22 mouse cellular contexts compared by ENCODE assay signal in the genomic region with DNA sequence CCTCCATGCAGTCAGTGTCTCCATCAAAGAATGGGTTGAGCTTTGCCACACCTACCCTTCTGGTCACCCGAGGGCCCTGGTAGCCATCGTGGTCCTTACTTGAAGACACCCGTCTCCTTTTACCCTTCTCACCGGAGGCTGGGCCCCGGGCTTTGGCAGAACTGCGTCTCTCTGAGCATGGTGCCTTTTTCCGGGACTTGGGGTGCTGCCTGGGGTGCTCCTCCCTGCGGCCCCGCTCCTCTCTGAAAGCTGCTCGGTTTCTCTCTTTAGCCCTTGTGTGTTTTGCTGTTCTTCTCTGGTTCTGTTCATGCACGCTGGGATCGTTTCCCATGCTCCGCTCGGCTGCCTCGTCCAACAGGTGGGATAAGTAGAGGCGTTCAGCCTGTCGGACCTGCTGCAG. TPM values are rescaled to one million over a fixed set of nuclear protein-coding genes. Genes with fewer than 3 reads are reported as not detected.
"Had no signal": no experiment of that assay in that cellular context is flagged by ENCODE, and none has a peak within 500 bp of the region (broad histone marks: within the 10 kb centered on the region; RNA-seq: fewer than 3 reads in every experiment).

No protein-coding gene starts in this region.

- H3K9me3 ChIP-seq: liver, embryonic 13.5 days; midbrain, embryonic 15.5 days; neural tube, embryonic 13.5 days; stomach, embryonic 15.5 days had no signal

- H3K27ac ChIP-seq: kidney, postnatal 0 days; limb, embryonic 13.5 days; liver, embryonic 13.5 days; midbrain, embryonic 12.5 days; midbrain, embryonic 15.5 days; neural tube, embryonic 13.5 days; stomach, embryonic 15.5 days had no signal

- H3K36me3 ChIP-seq: liver, embryonic 13.5 days; midbrain, embryonic 15.5 days; stomach, embryonic 15.5 days had no signal

- H3K27me3 ChIP-seq: limb, embryonic 13.5 days; liver, embryonic 13.5 days; midbrain, embryonic 12.5 days; midbrain, embryonic 15.5 days; neural tube, embryonic 13.5 days; stomach, embryonic 15.5 days had no signal

- ATAC-seq: intestine, postnatal 0 days; midbrain, embryonic 15.5 days had no signal

- DNase-seq: kidney, adult 2 months; kidney, postnatal 36 days; left cerebral cortex, postnatal 4 days; liver, embryonic 13.5 days; lung, adult 2 months; lung, postnatal 14 days; lung, postnatal 4 days; retina, postnatal 1 day; right cerebral cortex, postnatal 25 days; spleen, adult 18-20 months; thymus, adult 18-20 months; thymus, postnatal 36 days had no signal

- H3K4me2 ChIP-seq: limb, embryonic 13.5 days; liver, embryonic 13.5 days; midbrain, embryonic 12.5 days; midbrain, embryonic 15.5 days; neural tube, embryonic 13.5 days; stomach, embryonic 15.5 days had no signal

- H3K9ac ChIP-seq: liver, embryonic 13.5 days; midbrain, embryonic 12.5 days; midbrain, embryonic 15.5 days; neural tube, embryonic 13.5 days; stomach, embryonic 15.5 days had no signal

- H3K4me1 ChIP-seq: liver, embryonic 13.5 days; midbrain, embryonic 12.5 days; stomach, embryonic 15.5 days had no signal

- H3K4me3 ChIP-seq: limb, embryonic 13.5 days; liver, embryonic 13.5 days; midbrain, embryonic 12.5 days; midbrain, embryonic 15.5 days; myocyte; neural tube, embryonic 13.5 days; stomach, embryonic 15.5 days had no signal

RNA-seq across cellular contexts. Expression of gene Cep295nl, which starts 8.9 kb away (rescaled TPM):
- polyA plus RNA-seq: liver, adult 2 months; liver, embryonic 13.5 days; liver, embryonic 16.5 days had no signal
